Mouse (Mus musculus): ENCODE data around the gene Trp53tg5. TPM values are rescaled to one million over a fixed set of nuclear protein-coding genes. Genes with fewer than 3 reads are reported as not detected.

The Trp53tg5 gene
- polyA plus RNA-seq, 1 experiment from 2014 or later, result not detected

- Histone ChIP-seq H3K4me3 (ENCODE audit: low read depth, low read length) (no peak overlapping the region), H3K27me3 (replicated peaks; ENCODE audit: insufficient read depth, low read length) (no peaks in the 10 kb centered on the region), H3K9ac (replicated peaks; ENCODE audit: low read depth) (no peak overlapping the region), H3K27ac (ENCODE audit: low read length) (no peak overlapping the region), H3K36me3 (ENCODE audit: insufficient read depth, low read length) (peaks cover 8% of the 10 kb centered on the region), H3K4me2 (replicated peaks; ENCODE audit: low read depth, low read length) (no peak overlapping the region), H3K4me1 (ENCODE audit: insufficient read depth, low read depth, low read length) (no peaks in the 10 kb centered on the region), H3K9me3 (ENCODE audit: low read length) (no peaks in the 10 kb centered on the region)
- 76% methylated on average over 15 of the region's 15 CpGs for WGBS
- ATAC-seq, result peak; percentile 41
- TF ChIP-seq CTCF (IDR thresholded peaks at IDR 0.05) (no peak), EP300 (IDR thresholded peaks at IDR 0.05) (no peak)
- DNase-seq (ENCODE audit: low spot score), result no peak
Observed at GRCm38 (mm10) chr2:164422675-164423393, 50.7 kb downstream of the Trp53tg5 start.

- no peak for TF ChIP-seq CTCF (IDR thresholded peaks at IDR 0.05)
- TF ChIP-seq EP300 (IDR thresholded peaks at IDR 0.05), result no peak
- WGBS, result 81% methylated on average over 8 of the region's 8 CpGs
- Histone ChIP-seq H3K4me2 (replicated peaks; ENCODE audit: low read depth, low read length) (no peak overlapping the region), H3K27me3 (replicated peaks; ENCODE audit: insufficient read depth, low read length) (no peaks in the 10 kb centered on the region), H3K9me3 (ENCODE audit: low read length) (no peaks in the 10 kb centered on the region), H3K27ac (ENCODE audit: low read length) (no peak overlapping the region), H3K4me3 (ENCODE audit: low read depth, low read length) (no peak overlapping the region), H3K36me3 (ENCODE audit: insufficient read depth, low read length) (peaks cover 7% of the 10 kb centered on the region), H3K9ac (replicated peaks; ENCODE audit: low read depth) (no peak overlapping the region), H3K4me1 (ENCODE audit: insufficient read depth, low read depth, low read length) (no peaks in the 10 kb centered on the region)
- ATAC-seq, result no peak
- DNase-seq (ENCODE audit: low spot score), result no peak
Observed at GRCm38 (mm10) chr2:164421979-164422378, 51.5 kb downstream of the Trp53tg5 start.

- DNase-seq (ENCODE audit: low spot score) (no peak), ATAC-seq (no peak)
- TF ChIP-seq EP300 (IDR thresholded peaks at IDR 0.05) (no peak), CTCF (IDR thresholded peaks at IDR 0.05) (no peak)
- Histone ChIP-seq H3K9ac (replicated peaks; ENCODE audit: low read depth) (no peak overlapping the region), H3K27me3 (replicated peaks; ENCODE audit: insufficient read depth, low read length) (no peaks in the 10 kb centered on the region), H3K9me3 (ENCODE audit: low read length) (no peaks in the 10 kb centered on the region), H3K4me1 (ENCODE audit: insufficient read depth, low read depth, low read length) (no peaks in the 10 kb centered on the region), H3K36me3 (ENCODE audit: insufficient read depth, low read length) (peaks cover 7% of the 10 kb centered on the region), H3K27ac (ENCODE audit: low read length) (no peak overlapping the region), H3K4me3 (ENCODE audit: low read depth, low read length) (no peak overlapping the region), H3K4me2 (replicated peaks; ENCODE audit: low read depth, low read length) (no peak overlapping the region)
- WGBS, result 78% methylated on average over 7 of the region's 7 CpGs
Observed at GRCm38 (mm10) chr2:164421306-164421705, 52.2 kb downstream of the Trp53tg5 start.

Other genes with a start within 250 kb of the Trp53tg5 start
- not detected in 2 replicates for gene Svs2, start 235.3 kb downstream of the Trp53tg5 start, polyA plus RNA-seq (2015; fragmentation: Nextera tagmentation; extraction: Ambion mirVana)
- gene Svs3b, start 217.1 kb downstream of the Trp53tg5 start, polyA plus RNA-seq (2015; fragmentation: Nextera tagmentation; extraction: Ambion mirVana), result not detected in 2 replicates
- not detected in 2 replicates for gene Svs4, start 195.3 kb downstream of the Trp53tg5 start, polyA plus RNA-seq (2015; fragmentation: Nextera tagmentation; extraction: Ambion mirVana)
- not detected in 2 replicates for gene Svs3a, start 184.5 kb downstream of the Trp53tg5 start, polyA plus RNA-seq (2015; fragmentation: Nextera tagmentation; extraction: Ambion mirVana)
- not detected in 2 replicates for gene Svs6, start 157.0 kb downstream of the Trp53tg5 start, polyA plus RNA-seq (2015; fragmentation: Nextera tagmentation; extraction: Ambion mirVana)
- not detected in 2 replicates for gene Svs5, start 141.0 kb downstream of the Trp53tg5 start, polyA plus RNA-seq (2015; fragmentation: Nextera tagmentation; extraction: Ambion mirVana)
- 79.5 and 106 TPM in 2 replicates for gene Slpi, start 84.6 kb downstream of the Trp53tg5 start, polyA plus RNA-seq (2015; fragmentation: Nextera tagmentation; extraction: Ambion mirVana)
- gene Rbpjl, start 70.6 kb downstream of the Trp53tg5 start, polyA plus RNA-seq (2015; fragmentation: Nextera tagmentation; extraction: Ambion mirVana), result 29.7 and 42.6 TPM in 2 replicates
- gene Matn4, start 68.6 kb downstream of the Trp53tg5 start, polyA plus RNA-seq (2015; fragmentation: Nextera tagmentation; extraction: Ambion mirVana), result 71.4 and 81.2 TPM in 2 replicates
- gene Sdc4, start 29.8 kb downstream of the Trp53tg5 start, polyA plus RNA-seq (2015; fragmentation: Nextera tagmentation; extraction: Ambion mirVana), result 217 and 289 TPM in 2 replicates
- 63.5 and 66.2 TPM in 2 replicates for gene Sys1, start 16.8 kb downstream of the Trp53tg5 start, polyA plus RNA-seq (2015; fragmentation: Nextera tagmentation; extraction: Ambion mirVana)
- 23.5 and 32.9 TPM in 2 replicates for gene Gm20458, start 12.8 kb downstream of the Trp53tg5 start, polyA plus RNA-seq (2015; fragmentation: Nextera tagmentation; extraction: Ambion mirVana)
- gene Dbndd2, start 12.4 kb upstream of the Trp53tg5 start, polyA plus RNA-seq (2015; fragmentation: Nextera tagmentation; extraction: Ambion mirVana), result 39.9 and 44.6 TPM in 2 replicates
- gene Pigt, start 23.8 kb upstream of the Trp53tg5 start, polyA plus RNA-seq (2015; fragmentation: Nextera tagmentation; extraction: Ambion mirVana), result 45.5 and 54.8 TPM in 2 replicates
- gene Wfdc2, start 88.7 kb upstream of the Trp53tg5 start, polyA plus RNA-seq (2015; fragmentation: Nextera tagmentation; extraction: Ambion mirVana), result 1,345 and 1,354 TPM in 2 replicates
- gene Spint3, start 99.7 kb upstream of the Trp53tg5 start, polyA plus RNA-seq (2015; fragmentation: Nextera tagmentation; extraction: Ambion mirVana), result not detected in 2 replicates
- gene Wfdc6a, start 111.7 kb upstream of the Trp53tg5 start, polyA plus RNA-seq (2015; fragmentation: Nextera tagmentation; extraction: Ambion mirVana), result 0.93 and 1.0 TPM in 2 replicates
- not detected in 2 replicates for gene Eppin, start 119.9 kb upstream of the Trp53tg5 start, polyA plus RNA-seq (2015; fragmentation: Nextera tagmentation; extraction: Ambion mirVana)
- gene Wfdc6b, start 139.8 kb upstream of the Trp53tg5 start, polyA plus RNA-seq (2015; fragmentation: Nextera tagmentation; extraction: Ambion mirVana), result 0.90 and 1.3 TPM in 2 replicates
- 0.36 and 0.43 TPM in 2 replicates for gene Wfdc8, start 139.9 kb upstream of the Trp53tg5 start, polyA plus RNA-seq (2015; fragmentation: Nextera tagmentation; extraction: Ambion mirVana)
- gene Wfdc16, start 165.1 kb upstream of the Trp53tg5 start, polyA plus RNA-seq (2015; fragmentation: Nextera tagmentation; extraction: Ambion mirVana), result not detected in 2 replicates
- gene Wfdc10, start 182.3 kb upstream of the Trp53tg5 start, polyA plus RNA-seq (2015; fragmentation: Nextera tagmentation; extraction: Ambion mirVana), result 0.57 and 0.88 TPM in 2 replicates
- gene Wfdc9, start 182.9 kb upstream of the Trp53tg5 start, polyA plus RNA-seq (2015; fragmentation: Nextera tagmentation; extraction: Ambion mirVana), result not detected in 2 replicates
- not detected in 2 replicates for gene Wfdc11, start 200.4 kb upstream of the Trp53tg5 start, polyA plus RNA-seq (2015; fragmentation: Nextera tagmentation; extraction: Ambion mirVana)
- 1.3 and 1.9 TPM in 2 replicates for gene Wfdc13, start 211.4 kb upstream of the Trp53tg5 start, polyA plus RNA-seq (2015; fragmentation: Nextera tagmentation; extraction: Ambion mirVana)
- gene Spint4, start 224.8 kb upstream of the Trp53tg5 start, polyA plus RNA-seq (2015; fragmentation: Nextera tagmentation; extraction: Ambion mirVana), result not detected in 2 replicates
- not detected in 2 replicates for gene Spint5, start 241.6 kb upstream of the Trp53tg5 start, polyA plus RNA-seq (2015; fragmentation: Nextera tagmentation; extraction: Ambion mirVana)

Data from lung, postnatal 0 days (tissue).